Mouse (Mus musculus): ENCODE results near the gene Dnaic1. TPM values are rescaled to one million over a fixed set of nuclear protein-coding genes. Genes with fewer than 3 reads are reported as not detected.

Dnaic1 gene
- polyA plus RNA-seq, 1 experiment from 2014 or later, result 1.6 TPM

DNA sequence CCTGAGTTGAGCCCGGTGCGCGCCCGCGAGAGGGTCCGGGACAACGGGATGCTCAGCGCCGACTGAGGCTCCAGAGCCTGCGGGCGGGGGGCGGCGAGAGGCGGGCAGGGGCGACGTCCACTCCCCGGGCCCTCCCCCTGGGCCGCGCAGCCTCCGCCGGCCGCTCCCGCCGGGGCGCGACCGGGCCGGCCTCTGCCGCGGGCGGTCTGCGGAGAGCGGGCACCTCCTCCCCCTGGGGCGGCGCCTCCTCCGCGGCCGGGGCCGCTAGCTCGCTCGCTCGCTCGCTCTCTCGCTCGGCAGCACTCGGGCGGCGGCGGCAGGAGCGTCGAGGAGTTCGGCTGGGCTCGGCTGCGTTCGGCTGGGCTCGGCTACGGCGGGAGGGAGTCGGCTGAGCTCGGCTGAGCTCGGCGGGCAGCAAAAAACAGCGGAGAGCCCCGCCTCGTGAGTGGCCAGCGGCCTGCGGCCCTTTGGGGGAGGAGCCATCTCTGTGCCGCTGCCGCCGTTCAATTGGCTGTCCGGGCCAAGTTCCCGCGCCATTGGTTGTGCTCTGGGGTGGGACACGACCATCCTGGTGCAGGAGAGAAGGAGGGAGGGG is 70.4 kb downstream of the Dnaic1 start, which contains the start of gene Enho:
Gene Enho (minus strand): TSS at position 412 of the 595 bp plus-strand sequence.
- peaks cover 20% of the 10 kb centered on the region for H3K36me3 ChIP-seq
- H3K27ac ChIP-seq (replicated peaks), result peak within 1 kb of the TSS; percentile 97
- peak; percentile 96 for DNase-seq (ENCODE audit: low spot score)
- H3K4me1 ChIP-seq, result peaks cover 56% of the 10 kb centered on the region
- H3K4me3 ChIP-seq, result peak within 1 kb of the TSS; percentile 82
- H3K9me3 ChIP-seq (replicated peaks), result 0 out of 2 replicates have a peak, but pooled peaks cover 8% of the 10 kb centered on the region
- WGBS, result under 1% methylated on average over 72 of the region's 74 CpGs
- peaks cover 44% of the 10 kb centered on the region for H3K27me3 ChIP-seq (ENCODE audit: low read depth, poor library complexity, severe bottlenecking)

DNA sequence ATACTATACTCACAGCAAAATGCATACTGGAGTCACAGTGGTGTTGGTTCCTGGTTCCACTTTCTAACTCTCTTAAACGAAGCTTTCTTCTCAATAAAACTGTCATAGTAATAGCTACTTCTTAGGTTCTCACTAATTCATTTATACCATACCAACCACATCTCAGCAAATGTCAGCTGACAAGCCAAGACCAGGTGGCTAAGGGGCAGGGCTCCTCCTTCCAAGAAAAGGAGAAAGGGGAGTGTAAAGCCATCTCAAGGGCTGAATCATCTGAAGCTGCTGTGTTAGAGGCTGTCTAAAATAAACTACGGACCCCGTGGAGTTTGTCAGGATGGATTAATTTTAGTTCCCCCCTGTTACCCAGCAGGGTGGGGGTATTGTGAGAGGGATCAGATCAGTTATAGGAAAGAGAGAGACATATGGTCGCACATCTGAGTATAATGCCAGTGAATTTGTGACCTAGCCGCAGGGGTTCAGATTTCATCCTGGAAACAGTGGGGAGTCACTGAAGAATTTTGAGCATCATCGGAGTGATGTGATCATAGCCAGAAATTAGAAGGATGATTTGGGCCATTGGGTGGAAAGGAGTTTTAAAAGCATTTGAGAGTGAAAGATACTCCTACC is 71.7 kb downstream of the Dnaic1 start:
- Histone ChIP-seq H3K4me3 (no peak overlapping the region), H3K27ac (replicated peaks) (no peak overlapping the region; the same call in 1 of the 2 replicates), H3K36me3 (peaks cover 20% of the 10 kb centered on the region), H3K4me1 (peaks cover 46% of the 10 kb centered on the region), H3K27me3 (ENCODE audit: low read depth, poor library complexity, severe bottlenecking) (peaks cover 32% of the 10 kb centered on the region), H3K9me3 (replicated peaks) (0 out of 2 replicates have a peak, but pooled peaks cover 8% of the 10 kb centered on the region)
- 81% methylated on average over 6 of the region's 6 CpGs for WGBS
- no peak for DNase-seq (ENCODE audit: low spot score)

DNA sequence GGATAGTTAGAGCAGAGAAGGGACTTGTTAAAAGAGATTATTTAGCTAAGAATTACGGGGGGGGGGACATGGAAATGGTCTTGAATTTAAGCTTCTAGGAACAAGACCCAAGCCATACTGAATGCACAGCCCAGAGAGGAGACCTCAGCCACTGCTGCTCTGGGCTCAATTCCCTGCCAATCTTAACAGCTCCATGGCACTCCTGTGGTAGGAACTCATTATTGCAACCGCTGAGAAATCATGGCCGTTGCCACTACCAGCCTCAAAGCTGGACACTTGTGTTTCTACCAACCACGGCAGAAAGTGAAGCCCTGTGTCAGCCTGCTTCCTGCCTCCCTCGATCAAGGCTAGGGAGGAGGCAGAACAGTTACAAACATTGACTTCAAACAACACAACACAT is 75.9 kb downstream of the Dnaic1 start:
- 41% methylated on average over 5 of the region's 5 CpGs for WGBS
- Histone ChIP-seq H3K27ac (replicated peaks) (no peak overlapping the region), H3K36me3 (no peaks in the 10 kb centered on the region), H3K4me3 (no peak overlapping the region), H3K9me3 (replicated peaks) (0 out of 2 replicates have a peak, but pooled peaks cover 8% of the 10 kb centered on the region), H3K4me1 (peaks cover 28% of the 10 kb centered on the region), H3K27me3 (ENCODE audit: low read depth, poor library complexity, severe bottlenecking) (no peaks in the 10 kb centered on the region; the same call in 1 of the 2 replicates)
- DNase-seq (ENCODE audit: low spot score), result no peak

DNA sequence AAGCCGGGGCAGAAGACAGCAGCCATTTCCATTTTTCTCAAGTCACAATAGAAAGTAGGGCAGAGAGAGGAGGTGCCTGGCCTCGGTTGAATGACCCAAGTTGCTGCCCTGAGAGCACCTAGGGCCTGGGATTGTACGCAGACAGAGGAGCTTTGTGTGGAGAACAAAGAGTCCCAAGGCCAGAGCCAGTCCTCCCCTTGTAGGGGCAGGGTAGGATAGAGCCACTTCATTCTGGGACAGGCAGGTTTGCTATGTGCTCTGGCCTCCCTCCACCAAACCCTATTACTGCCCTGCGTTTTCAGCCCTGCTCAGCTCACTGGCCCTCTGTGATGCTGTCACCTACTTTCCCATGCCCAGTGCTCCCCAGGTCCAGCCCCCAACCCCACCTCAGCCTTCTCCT is 78.6 kb downstream of the Dnaic1 start:
- no peaks in the 10 kb centered on the region for H3K36me3 ChIP-seq
- peaks cover 30% of the 10 kb centered on the region for H3K4me1 ChIP-seq
- H3K9me3 ChIP-seq (replicated peaks), result 0 out of 2 replicates have a peak, but pooled peaks cover 8% of the 10 kb centered on the region
- WGBS, result 23% methylated on average over 4 of the region's 4 CpGs
- peak overlapping the region; percentile 73 for H3K27ac ChIP-seq (replicated peaks)
- no peak overlapping the region for H3K4me3 ChIP-seq
- no peak for DNase-seq (ENCODE audit: low spot score)
- H3K27me3 ChIP-seq (ENCODE audit: low read depth, poor library complexity, severe bottlenecking), result no peaks in the 10 kb centered on the region

DNA sequence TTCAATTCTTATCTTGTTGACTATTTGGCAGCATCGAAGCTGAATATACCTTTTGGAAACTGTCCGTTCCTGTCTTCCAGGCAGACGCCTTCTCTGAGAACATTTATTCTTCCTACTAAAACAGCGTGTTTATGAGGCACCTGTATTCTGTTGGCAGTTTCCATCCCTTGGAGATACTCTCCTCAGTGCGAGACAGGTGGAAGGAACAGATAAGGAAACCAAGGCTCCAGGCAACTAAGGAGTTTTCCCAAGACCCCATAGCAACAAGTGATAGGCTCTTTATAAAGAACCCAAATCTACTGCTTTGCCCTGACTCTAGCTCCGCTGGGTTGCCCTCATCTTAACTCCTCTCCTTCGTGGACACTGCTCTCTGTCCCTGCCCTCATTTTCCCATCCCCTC is 79.1 kb downstream of the Dnaic1 start:
- H3K4me3 ChIP-seq, result no peak overlapping the region
- no peak for DNase-seq (ENCODE audit: low spot score)
- H3K9me3 ChIP-seq (replicated peaks), result 0 out of 2 replicates have a peak, but pooled peaks cover 5% of the 10 kb centered on the region
- 66% methylated on average over 7 of the region's 7 CpGs for WGBS
- H3K27ac ChIP-seq (replicated peaks), result peak overlapping the region; percentile 73
- H3K36me3 ChIP-seq, result no peaks in the 10 kb centered on the region
- no peaks in the 10 kb centered on the region for H3K27me3 ChIP-seq (ENCODE audit: low read depth, poor library complexity, severe bottlenecking)
- H3K4me1 ChIP-seq, result peaks cover 34% of the 10 kb centered on the region

DNA sequence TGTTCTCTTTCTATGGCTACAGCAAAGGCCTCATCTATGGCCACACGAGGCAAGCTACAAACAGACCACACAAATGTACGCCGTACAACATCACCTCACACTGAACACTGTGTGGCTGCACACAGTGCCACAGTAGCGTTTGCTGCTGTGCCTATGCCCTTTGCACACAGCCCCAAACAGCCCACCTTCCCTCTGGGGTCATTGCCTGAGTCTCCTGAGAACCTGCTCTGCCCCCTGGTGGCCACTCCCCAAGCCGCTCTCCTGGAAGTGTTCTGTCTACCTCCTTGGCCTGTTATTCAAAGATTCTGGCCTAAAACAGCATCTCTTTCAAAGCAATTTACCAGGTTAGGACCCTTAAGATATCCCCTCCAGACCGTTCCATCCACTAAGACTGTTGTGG is 83.7 kb downstream of the Dnaic1 start:
- Histone ChIP-seq H3K27ac (replicated peaks) (no peak overlapping the region), H3K4me1 (peaks cover 52% of the 10 kb centered on the region), H3K36me3 (peaks cover 29% of the 10 kb centered on the region), H3K4me3 (no peak overlapping the region), H3K27me3 (ENCODE audit: low read depth, poor library complexity, severe bottlenecking) (peaks cover 12% of the 10 kb centered on the region), H3K9me3 (replicated peaks) (no peaks in the 10 kb centered on the region)
- 40% methylated on average over 6 of the region's 6 CpGs for WGBS
- DNase-seq (ENCODE audit: low spot score), result peak; percentile 87

DNA sequence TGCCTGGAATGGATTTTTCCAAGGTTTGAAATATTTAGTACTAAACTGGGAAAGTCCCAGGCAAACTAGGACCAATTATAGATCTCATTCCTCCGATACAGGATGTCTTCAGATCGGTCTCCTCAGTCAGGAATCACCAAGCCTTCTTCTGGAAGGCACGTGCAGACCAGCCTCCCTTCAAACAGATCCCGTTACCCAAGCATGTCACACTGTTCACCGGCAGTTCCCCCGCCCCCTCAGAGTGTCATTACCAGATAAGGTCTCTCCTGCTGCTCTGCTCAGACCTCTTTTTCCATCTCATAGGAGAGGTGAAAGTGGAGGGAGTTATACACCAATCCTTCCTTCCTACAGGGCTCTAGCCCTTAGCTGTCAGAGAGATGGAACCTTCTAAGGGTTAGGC is 84.2 kb downstream of the Dnaic1 start:
- no peak for DNase-seq (ENCODE audit: low spot score)
- WGBS, result 67% methylated on average over 6 of the region's 6 CpGs
- Histone ChIP-seq H3K27ac (replicated peaks) (0 out of 2 replicates have a peak overlapping the region, but pooled peaks have one; percentile 14), H3K9me3 (replicated peaks) (no peaks in the 10 kb centered on the region), H3K4me3 (no peak overlapping the region), H3K36me3 (peaks cover 34% of the 10 kb centered on the region), H3K27me3 (ENCODE audit: low read depth, poor library complexity, severe bottlenecking) (peaks cover 12% of the 10 kb centered on the region), H3K4me1 (peaks cover 52% of the 10 kb centered on the region)

DNA sequence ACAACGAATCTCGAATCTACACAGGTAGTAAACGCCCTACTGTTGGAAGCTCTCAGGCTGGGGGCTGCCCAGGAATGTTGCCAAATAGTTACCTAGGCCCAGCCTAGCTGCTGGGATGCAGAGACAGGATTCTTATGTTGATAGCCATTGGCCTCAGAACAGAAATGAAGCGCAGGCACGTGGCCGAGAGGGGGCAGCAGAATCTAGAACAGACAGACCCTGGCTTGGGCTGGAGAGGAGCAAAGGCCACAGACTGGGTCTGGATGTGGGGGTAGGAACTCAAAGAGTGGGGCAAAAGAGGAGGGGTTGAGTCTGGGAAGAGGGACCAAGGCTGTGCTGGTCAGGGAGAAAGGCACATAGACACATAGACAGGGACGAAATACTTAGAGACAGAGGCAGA is 84.6 kb downstream of the Dnaic1 start:
- Histone ChIP-seq H3K36me3 (peaks cover 38% of the 10 kb centered on the region), H3K27ac (replicated peaks) (peak overlapping the region; percentile 14; the same call in 1 of the 2 replicates), H3K27me3 (ENCODE audit: low read depth, poor library complexity, severe bottlenecking) (peaks cover 14% of the 10 kb centered on the region), H3K4me3 (no peak overlapping the region), H3K9me3 (replicated peaks) (no peaks in the 10 kb centered on the region), H3K4me1 (peaks cover 52% of the 10 kb centered on the region)
- WGBS, result 11% methylated on average over 7 of the region's 7 CpGs
- peak; percentile 79 for DNase-seq (ENCODE audit: low spot score)

DNA sequence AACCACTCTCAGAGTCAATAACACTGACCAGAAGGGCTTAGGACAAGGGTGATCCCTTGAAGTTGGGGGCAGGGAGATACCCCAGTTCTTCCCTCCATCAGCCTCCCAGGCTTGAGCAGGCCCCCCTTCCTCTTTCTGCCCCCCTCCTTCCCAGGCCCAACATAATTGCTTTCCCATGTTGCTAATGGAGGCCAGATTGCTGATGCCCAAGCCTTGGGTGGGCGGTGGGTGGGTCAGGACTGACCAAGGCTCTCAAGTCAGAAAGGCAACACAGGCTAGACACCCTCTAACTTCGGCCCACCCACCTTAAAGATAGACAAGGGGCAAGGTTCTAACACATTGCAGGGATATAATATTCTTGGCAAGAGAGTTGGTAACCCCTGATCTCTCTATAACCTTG is 86.0 kb downstream of the Dnaic1 start:
- Histone ChIP-seq H3K36me3 (peaks cover 51% of the 10 kb centered on the region), H3K27ac (replicated peaks) (peak overlapping the region; percentile 57; the same call in 1 of the 2 replicates), H3K4me1 (peaks cover 64% of the 10 kb centered on the region), H3K4me3 (no peak overlapping the region), H3K27me3 (ENCODE audit: low read depth, poor library complexity, severe bottlenecking) (peaks cover 24% of the 10 kb centered on the region), H3K9me3 (replicated peaks) (no peaks in the 10 kb centered on the region)
- DNase-seq (ENCODE audit: low spot score), result no peak
- WGBS, result 93% methylated on average over 2 of the region's 2 CpGs

DNA sequence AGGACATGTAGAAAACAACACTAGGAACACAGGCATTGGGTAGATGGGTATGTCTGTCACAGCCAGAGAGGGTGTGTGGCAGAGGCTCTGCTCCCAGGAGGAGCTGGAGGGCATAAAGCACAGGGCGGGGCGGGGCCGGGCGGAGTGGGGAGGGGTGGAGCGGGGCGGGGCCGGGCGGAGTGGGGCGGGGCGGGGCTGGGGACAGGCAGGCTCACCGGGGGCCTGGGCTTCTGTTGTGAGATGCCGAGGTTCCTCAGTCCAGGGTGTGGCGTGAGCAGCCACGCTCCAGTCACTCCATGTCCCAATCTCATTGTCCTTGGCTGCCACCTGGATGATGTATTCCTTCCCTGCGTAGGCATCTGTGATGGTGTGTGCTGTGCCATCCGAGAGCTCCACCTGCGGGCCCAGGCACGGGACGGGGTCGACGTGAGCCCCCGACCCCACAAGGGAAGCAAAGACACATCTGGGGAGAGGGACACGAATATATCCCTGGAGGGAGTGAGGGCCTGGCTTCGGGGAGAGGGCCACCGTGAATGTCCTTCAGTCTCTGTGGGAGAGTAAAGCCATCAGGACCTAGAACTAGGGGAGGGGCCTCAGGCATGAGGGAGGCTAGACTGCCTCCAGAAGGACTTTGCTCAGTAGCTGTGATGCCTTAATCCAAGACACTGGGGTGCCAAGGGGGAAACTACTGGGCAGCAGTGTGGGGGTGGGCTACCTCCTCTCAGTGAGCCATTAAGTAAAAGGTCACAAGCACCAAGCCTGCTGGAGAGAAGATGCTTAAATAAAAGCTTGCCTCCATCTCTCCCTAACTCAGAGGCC is 89.2 kb downstream of the Dnaic1 start:
- H3K4me3 ChIP-seq, result no peak overlapping the region; the same call in 1 of the 2 replicates
- H3K4me1 ChIP-seq, result peaks cover 84% of the 10 kb centered on the region
- WGBS, result 22% methylated on average over 23 of the region's 25 CpGs
- peaks cover 28% of the 10 kb centered on the region for H3K27me3 ChIP-seq (ENCODE audit: low read depth, poor library complexity, severe bottlenecking)
- no peaks in the 10 kb centered on the region for H3K9me3 ChIP-seq (replicated peaks)
- no peak for DNase-seq (ENCODE audit: low spot score)
- H3K36me3 ChIP-seq, result peaks cover 84% of the 10 kb centered on the region
- peak overlapping the region; percentile 71 for H3K27ac ChIP-seq (replicated peaks)

DNA sequence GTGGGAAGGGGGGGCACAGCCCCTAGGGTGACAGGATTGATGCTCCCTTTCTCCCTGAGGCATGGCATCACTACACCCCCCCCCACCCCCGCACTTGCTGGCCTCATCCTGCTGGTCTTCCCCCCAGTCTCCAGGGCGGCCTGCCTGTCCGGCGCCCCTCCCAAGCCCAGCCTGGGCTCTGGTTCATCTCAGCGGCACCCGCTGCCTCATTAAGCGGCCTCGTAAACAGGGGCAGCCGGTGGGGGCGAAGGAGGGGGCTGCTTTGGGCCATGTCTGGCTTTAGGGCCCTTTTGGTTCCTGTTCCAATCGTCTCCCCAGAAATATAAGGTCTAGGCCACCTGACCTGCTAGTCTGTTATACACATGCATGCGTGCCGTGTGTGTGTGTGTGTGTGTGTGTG is 90.0 kb downstream of the Dnaic1 start:
- H3K9me3 ChIP-seq (replicated peaks), result no peaks in the 10 kb centered on the region
- H3K4me1 ChIP-seq, result peaks cover 84% of the 10 kb centered on the region
- H3K27ac ChIP-seq (replicated peaks), result peak overlapping the region; percentile 71; the same call in 1 of the 2 replicates
- DNase-seq (ENCODE audit: low spot score), result no peak
- H3K27me3 ChIP-seq (ENCODE audit: low read depth, poor library complexity, severe bottlenecking), result peaks cover 28% of the 10 kb centered on the region
- peaks cover 92% of the 10 kb centered on the region for H3K36me3 ChIP-seq
- 61% methylated on average over 13 of the region's 13 CpGs for WGBS
- no peak overlapping the region for H3K4me3 ChIP-seq

DNA sequence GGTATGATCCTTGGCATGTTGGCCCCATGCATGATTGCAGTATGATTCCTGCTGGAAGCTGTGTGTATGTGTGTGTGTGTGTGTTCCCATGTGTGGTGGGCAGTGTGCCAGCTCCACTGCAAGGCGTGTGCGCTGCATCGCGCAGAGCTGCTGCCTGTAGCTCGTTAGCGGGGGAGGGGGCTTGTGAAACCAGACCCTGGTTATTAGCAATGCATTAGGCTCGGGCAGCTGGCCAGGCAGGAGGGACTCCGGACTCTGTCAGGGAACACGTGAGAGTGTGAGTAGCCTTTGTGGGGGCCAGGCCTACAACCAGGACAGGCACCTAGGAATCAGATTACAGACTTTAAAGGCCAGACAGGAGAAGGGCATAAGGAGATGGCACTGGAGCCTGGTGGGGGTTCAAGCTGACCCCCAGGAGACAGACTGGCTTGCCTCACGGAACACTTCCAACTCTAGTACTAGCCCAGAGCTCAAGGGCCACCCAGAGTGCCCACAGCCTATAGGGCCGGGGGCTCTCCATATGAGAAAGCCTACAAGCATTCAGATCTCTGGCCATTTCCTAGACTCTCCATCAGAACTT is 91.4 kb downstream of the Dnaic1 start:
- Histone ChIP-seq H3K27me3 (ENCODE audit: low read depth, poor library complexity, severe bottlenecking) (peaks cover 21% of the 10 kb centered on the region), H3K9me3 (replicated peaks) (no peaks in the 10 kb centered on the region), H3K36me3 (peaks cover 99% of the 10 kb centered on the region), H3K4me1 (peaks cover 84% of the 10 kb centered on the region), H3K27ac (replicated peaks) (peak overlapping the region; percentile 4; the same call in 1 of the 2 replicates), H3K4me3 (no peak overlapping the region)
- WGBS, result 55% methylated on average over 11 of the region's 11 CpGs
- DNase-seq (ENCODE audit: low spot score), result no peak

All from midbrain, embryonic 10.5 days (tissue).